Mouse (Mus musculus): ENCODE results near the gene Rad9a. TPM values are rescaled to one million over a fixed set of nuclear protein-coding genes. Genes with fewer than 3 reads are reported as not detected.

The Rad9a gene
- total and polyA plus RNA-seq, 2 experiments from 2014 or later: 9.5 to 12.3 TPM

DNA sequence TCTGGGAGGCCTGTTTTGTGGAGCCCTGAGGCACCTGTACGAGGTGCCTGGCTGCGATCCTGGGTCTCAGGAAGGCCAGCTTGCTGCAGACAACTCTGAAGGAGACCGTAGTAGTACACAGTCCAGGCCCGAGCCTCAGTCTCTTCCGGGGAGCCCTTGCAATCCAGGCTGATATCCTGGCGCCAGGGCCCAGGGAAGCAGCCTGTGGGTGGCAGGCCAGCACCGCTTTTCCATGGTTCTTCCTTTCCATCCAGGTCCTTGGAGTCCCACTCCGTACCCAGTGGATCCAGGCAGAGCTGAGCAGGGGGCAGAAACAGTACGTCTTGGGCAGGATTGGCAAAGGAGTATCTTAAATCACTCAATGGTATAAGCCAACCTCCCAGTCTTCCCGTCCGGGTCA is 28.5 kb downstream of the Rad9a start:
- H3K9ac ChIP-seq (replicated peaks; ENCODE audit: low read depth, low read length): no peak overlapping the region
- H3K36me3 ChIP-seq (replicated peaks; ENCODE audit: control insufficient read depth, insufficient read depth, low read length): no peaks in the 10 kb centered on the region
- ATAC-seq (ENCODE audit: insufficient read depth, low read depth) (no peak), DNase-seq (ENCODE audit: low spot score) (no peak)
- peak overlapping the region; percentile 92 for H3K27ac ChIP-seq (ENCODE audit: low read depth)
- no peak overlapping the region for H3K4me2 ChIP-seq (ENCODE audit: low read depth, low read length)
- WGBS: 60% methylated on average over 11 of the region's 11 CpGs
- H3K27me3 ChIP-seq (ENCODE audit: control insufficient read depth, insufficient read depth, low read length): no peaks in the 10 kb centered on the region
- peaks cover 48% of the 10 kb centered on the region for H3K4me1 ChIP-seq (ENCODE audit: control insufficient read depth, insufficient read depth)
- H3K9me3 ChIP-seq (replicated peaks; ENCODE audit: control insufficient read depth, low read length): no peaks in the 10 kb centered on the region
- H3K4me3 ChIP-seq (ENCODE audit: low read depth, low read length): no peak overlapping the region
- no peak for TF ChIP-seq EP300 (IDR thresholded peaks at IDR 0.05; ENCODE audit: low read depth)
- peak; percentile 34 for TF ChIP-seq CTCF (IDR thresholded peaks at IDR 0.05; ENCODE audit: low read depth)

DNA sequence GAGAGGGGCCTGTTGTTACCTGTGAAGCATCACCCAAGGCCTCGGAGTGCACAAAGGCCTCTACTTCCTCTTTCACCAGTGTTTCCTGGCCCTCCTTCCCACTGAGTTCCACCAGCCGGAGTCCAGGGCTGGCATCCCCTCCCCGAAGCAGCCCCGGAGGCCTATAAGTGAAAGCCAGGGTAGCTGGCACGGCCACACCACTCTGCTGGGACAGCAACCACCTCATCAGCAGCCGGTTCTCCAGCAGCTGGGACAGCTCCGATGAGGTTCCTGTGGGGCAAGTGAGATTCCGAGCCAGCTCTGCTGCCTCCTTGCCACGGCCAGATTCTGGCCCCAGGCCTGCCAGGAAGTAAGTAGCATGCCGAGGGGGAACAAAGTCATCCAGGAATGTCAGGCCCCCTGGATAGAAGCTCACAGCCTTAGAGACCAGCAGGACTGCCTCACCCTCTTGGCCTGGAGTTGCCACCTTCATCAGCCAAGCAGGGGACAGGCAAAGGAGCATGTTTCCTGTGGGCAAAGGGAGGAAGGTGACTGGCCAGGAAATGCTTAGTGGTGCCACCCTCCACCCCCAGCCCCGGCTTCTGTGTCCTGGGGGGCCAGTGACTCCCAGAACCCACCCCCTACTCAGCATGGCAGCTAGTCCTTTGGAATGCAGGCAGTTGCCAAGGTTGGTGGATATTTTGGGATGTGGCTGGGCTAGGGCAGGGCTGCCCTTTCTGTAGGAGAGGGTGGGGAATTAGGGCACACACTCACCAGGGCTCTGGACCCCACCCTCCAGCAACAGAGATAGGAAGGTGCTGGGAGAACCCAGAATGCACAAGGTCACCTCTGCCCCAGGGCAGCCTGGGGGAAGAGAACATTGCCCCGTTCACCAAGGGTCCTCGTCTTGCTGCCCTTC is 29.8 kb downstream of the Rad9a start:
- whole genome bisulfite sequencing: 14% methylated on average over 13 of the region's 13 CpGs
- peak; percentile 82 for DNase-seq (ENCODE audit: low spot score)
- H3K4me1 ChIP-seq (ENCODE audit: control insufficient read depth, insufficient read depth): peaks cover 51% of the 10 kb centered on the region
- H3K4me2 ChIP-seq (ENCODE audit: low read depth, low read length): peak overlapping the region; percentile 38
- peak overlapping the region; percentile 1; the same call in 1 of the 2 replicates for H3K4me3 ChIP-seq (ENCODE audit: low read depth, low read length)
- peak; percentile 57 for ATAC-seq (ENCODE audit: insufficient read depth, low read depth)
- TF ChIP-seq EP300 (IDR thresholded peaks at IDR 0.05; ENCODE audit: low read depth): 0 out of 2 replicates have a peak, but pooled peaks have one; percentile 16
- TF ChIP-seq CTCF (IDR thresholded peaks at IDR 0.05; ENCODE audit: low read depth): no peak
- no peaks in the 10 kb centered on the region for H3K9me3 ChIP-seq (replicated peaks; ENCODE audit: control insufficient read depth, low read length)
- H3K36me3 ChIP-seq (replicated peaks; ENCODE audit: control insufficient read depth, insufficient read depth, low read length): no peaks in the 10 kb centered on the region
- peak overlapping the region; percentile 92 for H3K27ac ChIP-seq (ENCODE audit: low read depth)
- H3K27me3 ChIP-seq (ENCODE audit: control insufficient read depth, insufficient read depth, low read length): no peaks in the 10 kb centered on the region
- peak overlapping the region; percentile 18 for H3K9ac ChIP-seq (replicated peaks; ENCODE audit: low read depth, low read length)

DNA sequence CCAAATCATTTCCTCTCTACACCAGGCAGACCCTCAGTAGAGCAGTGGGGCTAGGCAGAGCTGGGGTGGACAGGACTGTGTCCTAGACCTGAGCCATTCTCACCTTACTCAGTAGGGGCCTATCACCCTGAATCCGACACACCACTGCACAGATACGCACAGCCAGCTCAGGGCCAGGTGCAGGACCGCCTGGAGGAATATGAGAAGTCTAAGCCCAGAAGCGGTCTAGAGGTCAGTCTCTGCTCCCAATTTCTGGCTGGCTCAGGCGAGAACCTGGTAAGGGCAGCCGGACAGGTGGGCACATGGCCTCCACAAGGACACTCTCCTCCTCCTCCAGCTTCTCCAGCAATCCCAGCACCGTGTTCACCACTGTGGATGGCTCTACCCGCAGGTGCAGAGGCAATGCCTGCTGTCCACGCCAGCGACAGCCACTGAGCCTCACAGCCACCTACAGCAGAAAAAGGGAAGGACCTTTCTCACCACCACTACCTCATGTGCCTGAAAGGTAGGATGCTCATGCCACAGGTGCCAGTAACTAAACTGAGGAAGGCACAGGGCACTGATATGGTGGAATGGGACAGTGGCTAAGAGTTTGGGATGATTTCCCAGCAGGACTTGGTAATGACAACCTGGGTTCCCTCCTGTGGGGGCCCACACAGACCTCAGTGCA is 30.6 kb downstream of the Rad9a start:
- Histone ChIP-seq H3K4me2 (ENCODE audit: low read depth, low read length) (peak overlapping the region; percentile 38), H3K9ac (replicated peaks; ENCODE audit: low read depth, low read length) (peak overlapping the region; percentile 68; the same call in 1 of the 2 replicates), H3K9me3 (replicated peaks; ENCODE audit: control insufficient read depth, low read length) (no peaks in the 10 kb centered on the region), H3K27me3 (ENCODE audit: control insufficient read depth, insufficient read depth, low read length) (no peaks in the 10 kb centered on the region), H3K4me3 (ENCODE audit: low read depth, low read length) (no peak overlapping the region; the same call in 1 of the 2 replicates), H3K36me3 (replicated peaks; ENCODE audit: control insufficient read depth, insufficient read depth, low read length) (0 out of 2 replicates have a peak, but pooled peaks cover 3% of the 10 kb centered on the region), H3K27ac (ENCODE audit: low read depth) (peak overlapping the region; percentile 92), H3K4me1 (ENCODE audit: control insufficient read depth, insufficient read depth) (peaks cover 47% of the 10 kb centered on the region)
- WGBS: 89% methylated on average over 10 of the region's 10 CpGs
- no peak for DNase-seq (ENCODE audit: low spot score)
- no peak for ATAC-seq (ENCODE audit: insufficient read depth, low read depth)
- TF ChIP-seq CTCF (IDR thresholded peaks at IDR 0.05; ENCODE audit: low read depth) (no peak), EP300 (IDR thresholded peaks at IDR 0.05; ENCODE audit: low read depth) (no peak)

DNA sequence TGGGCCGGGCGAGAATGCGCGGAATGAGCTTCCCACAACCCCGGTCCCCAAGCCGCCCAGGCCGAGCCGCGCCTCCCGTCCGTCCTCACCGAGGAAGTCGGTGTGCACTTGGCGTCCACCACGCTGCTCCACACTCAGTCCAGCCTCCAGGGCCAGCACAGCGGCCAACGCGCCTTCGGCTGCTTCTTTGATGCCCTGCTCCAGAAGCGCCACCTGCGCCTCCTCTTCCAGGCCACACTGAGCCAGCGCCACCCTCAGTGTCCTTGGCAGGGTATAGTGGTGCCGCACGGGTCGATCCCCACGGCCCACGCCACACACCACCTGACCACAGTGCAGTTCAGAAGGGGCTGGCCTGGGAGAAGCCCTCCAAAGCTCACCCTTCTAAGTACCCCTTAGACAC is 31.7 kb downstream of the Rad9a start:
- Histone ChIP-seq H3K27ac (ENCODE audit: low read depth) (peak overlapping the region; percentile 92), H3K9ac (replicated peaks; ENCODE audit: low read depth, low read length) (peak overlapping the region; percentile 68), H3K27me3 (ENCODE audit: control insufficient read depth, insufficient read depth, low read length) (no peaks in the 10 kb centered on the region), H3K4me2 (ENCODE audit: low read depth, low read length) (peak overlapping the region; percentile 73), H3K4me3 (ENCODE audit: low read depth, low read length) (peak overlapping the region; percentile 40), H3K36me3 (replicated peaks; ENCODE audit: control insufficient read depth, insufficient read depth, low read length) (0 out of 2 replicates have a peak, but pooled peaks cover 8% of the 10 kb centered on the region), H3K9me3 (replicated peaks; ENCODE audit: control insufficient read depth, low read length) (no peaks in the 10 kb centered on the region), H3K4me1 (ENCODE audit: control insufficient read depth, insufficient read depth) (peaks cover 38% of the 10 kb centered on the region)
- peak; percentile 1 for ATAC-seq (ENCODE audit: insufficient read depth, low read depth)
- TF ChIP-seq EP300 (IDR thresholded peaks at IDR 0.05; ENCODE audit: low read depth) (0 out of 2 replicates have a peak, but pooled peaks have one; percentile 16), CTCF (IDR thresholded peaks at IDR 0.05; ENCODE audit: low read depth) (no peak)
- 8% methylated on average over 25 of the region's 27 CpGs for WGBS
- DNase-seq (ENCODE audit: low spot score): no peak

DNA sequence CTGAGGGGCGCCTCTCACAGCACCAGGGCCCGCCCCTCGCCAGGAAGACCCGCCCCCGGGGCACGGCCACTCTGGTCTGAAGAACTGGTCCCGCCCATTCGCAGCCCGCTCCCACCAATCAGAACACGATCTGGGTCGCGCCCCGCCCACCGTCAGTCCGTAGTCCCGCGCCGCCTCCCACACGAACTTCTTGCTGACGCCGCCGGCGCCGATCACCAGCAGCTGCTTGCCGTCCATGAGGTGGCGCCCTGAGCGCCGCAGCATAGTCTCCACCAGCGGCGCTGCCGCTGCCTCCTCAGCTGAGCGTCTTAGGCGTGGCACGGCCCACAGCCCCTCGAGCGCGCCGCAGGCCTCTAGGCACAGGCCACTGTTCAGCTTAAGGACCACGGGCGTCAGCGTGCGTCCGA is 32.1 kb downstream of the Rad9a start:
- peak; percentile 99 for DNase-seq (ENCODE audit: low spot score)
- Histone ChIP-seq H3K4me2 (ENCODE audit: low read depth, low read length) (peak overlapping the region; percentile 73), H3K4me3 (ENCODE audit: low read depth, low read length) (peak overlapping the region; percentile 40), H3K9ac (replicated peaks; ENCODE audit: low read depth, low read length) (peak overlapping the region; percentile 68), H3K27ac (ENCODE audit: low read depth) (peak overlapping the region; percentile 92), H3K36me3 (replicated peaks; ENCODE audit: control insufficient read depth, insufficient read depth, low read length) (0 out of 2 replicates have a peak, but pooled peaks cover 8% of the 10 kb centered on the region), H3K27me3 (ENCODE audit: control insufficient read depth, insufficient read depth, low read length) (no peaks in the 10 kb centered on the region), H3K9me3 (replicated peaks; ENCODE audit: control insufficient read depth, low read length) (no peaks in the 10 kb centered on the region), H3K4me1 (ENCODE audit: control insufficient read depth, insufficient read depth) (peaks cover 38% of the 10 kb centered on the region)
- under 1% methylated on average over 43 of the region's 43 CpGs for WGBS
- TF ChIP-seq CTCF (IDR thresholded peaks at IDR 0.05; ENCODE audit: low read depth): peak; percentile 95
- peak; percentile 65; the same call in 1 of the 2 replicates for TF ChIP-seq EP300 (IDR thresholded peaks at IDR 0.05; ENCODE audit: low read depth)
- peak; percentile 84 for ATAC-seq (ENCODE audit: insufficient read depth, low read depth)
